Mouse (Mus musculus) heart, adult 9 months (tissue): ENCODE measurements at regions not wholly inside any gene's neighbourhood (a gene's known extent, or its start where the extent isn't known, plus 50 kb on each side); places are given as distances from the start of the nearest gene placed in this dataset.
A peak's percentile ranks its signal among the peaks of the same experiment; 100 is the strongest.

Experiments used
- DNase-seq, 2 experiments: peaks; one replicate each; pipeline ENCODE4 v3.0.0; 2022; ENCODE audit warnings: low spot score in 2 of 2

- DNase-seq: no peak
Measured at GRCm38 (mm10) chr3:35688111-35688510, 65.8 kb upstream of the Atp11b start.

- no peak for DNase-seq
Measured at GRCm38 (mm10) chr3:35688781-35689180, 65.1 kb upstream of the Atp11b start.

GRCm38 (mm10) chr3:35693039-35693438 is 60.9 kb upstream of the Atp11b start:
- peak; percentile 11 to 31 for DNase-seq

- DNase-seq: no peak
Measured at GRCm38 (mm10) chr3:35693551-35693950, 60.4 kb upstream of the Atp11b start.

GRCm38 (mm10) chr3:35694241-35694640 is 59.7 kb upstream of the Atp11b start:
- DNase-seq: no peak

GRCm38 (mm10) chr3:35695859-35696258 is 58.0 kb upstream of the Atp11b start:
- DNase-seq: no peak

GRCm38 (mm10) chr3:35699266-35699665 is 54.6 kb upstream of the Atp11b start:
- DNase-seq: no peak

- DNase-seq: no peak
Measured at GRCm38 (mm10) chr3:35699979-35700378, 53.9 kb upstream of the Atp11b start.

- DNase-seq: no peak
Measured at GRCm38 (mm10) chr3:35703528-35704327, 50.2 kb upstream of the Atp11b start.
